Mouse (Mus musculus): ENCODE results near the gene Ugt1a6b.

DNA sequence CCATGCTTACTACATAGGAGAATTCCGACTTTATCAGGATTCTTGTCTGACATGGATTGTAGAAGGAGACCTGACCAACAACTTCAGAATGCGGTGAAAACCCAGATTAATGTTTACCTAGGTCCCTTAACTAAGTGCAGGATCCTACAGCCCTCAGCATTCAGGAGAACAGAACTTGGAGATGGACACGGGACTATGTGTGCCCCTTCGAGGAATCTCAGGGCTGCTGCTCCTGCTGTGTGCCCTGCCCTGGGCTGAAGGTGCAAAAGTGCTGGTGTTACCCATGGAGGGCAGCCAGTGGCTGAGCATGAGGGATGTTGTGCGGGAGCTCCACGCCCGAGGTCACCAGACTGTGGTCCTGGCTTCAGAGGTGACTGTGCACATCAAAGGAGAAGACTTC is 97.4 kb downstream of the Ugt1a6b start, which contains the start of gene Ugt1a2:
- TF ChIP-seq ZC3H11A (IDR thresholded peaks at IDR 0.05; ENCODE audit: borderline replicate concordance, low read depth, low read length), result no peak
- TF ChIP-seq HCFC1 (IDR thresholded peaks at IDR 0.05; ENCODE audit: borderline replicate concordance, insufficient read depth, low read length), result no peak
- no peak for TF ChIP-seq ZNF384 (IDR thresholded peaks at IDR 0.05; ENCODE audit: low read depth, low read length)
- no peak for TF ChIP-seq CHD2 (IDR thresholded peaks at IDR 0.05; ENCODE audit: low read depth, low read length)
